Mouse (Mus musculus) embryonic facial prominence, embryonic 12.5 days (tissue): ENCODE measurements around the gene Gm4792. TPM values are rescaled to one million over a fixed set of nuclear protein-coding genes. Genes with fewer than 3 reads are reported as not detected.
A peak's percentile ranks its signal among the peaks of the same experiment; 100 is the strongest.

Experiments used
- ATAC-seq: fragments of 200-750 bp; cut with Nextera tagmentation; 2 replicates; pipeline ENCODE4 v1.8.0; 2017; ENCODE audit not compliant: insufficient number of reproducible peaks, insufficient read depth, low FRiP score, low TSS enrichment
- H3K27ac ChIP-seq: fragments of 300-500 bp; sonication (generic); 2 replicates; pipeline ENCODE4 v1.5.1; 2016; ENCODE audit warnings: mild to moderate bottlenecking
- H3K27me3 ChIP-seq: fragments of 300-500 bp; sonication (generic); 2 replicates; pipeline ENCODE4 v1.6.1; 2016; ENCODE audit warnings: mild to moderate bottlenecking, moderate library complexity
- H3K36me3 ChIP-seq: fragments of 300-500 bp; sonication (generic); 2 replicates; pipeline ENCODE4 v1.6.1; 2016; ENCODE audit warnings: mild to moderate bottlenecking
- H3K4me1 ChIP-seq: fragments of 300-500 bp; sonication (generic); 2 replicates; pipeline ENCODE4 v1.6.1; 2016
- H3K4me2 ChIP-seq: fragments of 300-500 bp; sonication (generic); replicated peaks from 2 replicates; pipeline ENCODE4 v1.6.1; 2016; ENCODE audit warnings: mild to moderate bottlenecking, moderate library complexity
- H3K4me3 ChIP-seq: fragments of 300-500 bp; sonication (generic); 2 replicates; pipeline ENCODE4 v1.5.1; 2016; ENCODE audit warnings: mild to moderate bottlenecking
- H3K9ac ChIP-seq: fragments of 300-500 bp; sonication (generic); 2 replicates; pipeline ENCODE4 v1.6.1; 2016; ENCODE audit warnings: mild to moderate bottlenecking, moderate library complexity
- H3K9me3 ChIP-seq: fragments of 300-500 bp; sonication (generic); 2 replicates; pipeline ENCODE4 v1.6.1; 2016; ENCODE audit warnings: mild to moderate bottlenecking, moderate library complexity
- WGBS: fragments of 180-500 bp; shearing (Covaris S2); methylation state at CpG from one replicate; pipeline ENCODE4 v1.1.7; 2016; 5-methylcytosine and 5-hydroxymethylcytosine counted together
- polyA plus RNA-seq: library from polyadenylated mRNA; unstranded; fragments of >200 nt; fragmentation: Nextera tagmentation; extraction: Ambion mirVana; gene quantifications from 2 replicates; pipeline ENCODE4 v1.2.1, GENCODE M21; 2016

The Gm4792 gene
- polyA plus RNA-seq, 1 experiment from 2014 or later, result not detected

GRCm38 (mm10) chr10:94256518-94256917 lies 42.0 kb downstream of the Gm4792 start:
- Histone ChIP-seq H3K4me2 (no peak overlapping the region), H3K9me3 (no peaks in the 10 kb centered on the region), H3K36me3 (no peaks in the 10 kb centered on the region), H3K4me3 (no peak overlapping the region), H3K9ac (no peak overlapping the region), H3K27me3 (no peaks in the 10 kb centered on the region), H3K27ac (no peak overlapping the region), H3K4me1 (no peaks in the 10 kb centered on the region)
- 87% methylated on average over 4 of the region's 4 CpGs for WGBS
- ATAC-seq, result no peak

- Histone ChIP-seq H3K9me3 (no peaks in the 10 kb centered on the region), H3K9ac (no peak overlapping the region), H3K4me1 (no peaks in the 10 kb centered on the region), H3K4me2 (no peak overlapping the region), H3K27ac (no peak overlapping the region), H3K36me3 (no peaks in the 10 kb centered on the region), H3K4me3 (no peak overlapping the region), H3K27me3 (no peaks in the 10 kb centered on the region)
- 44% methylated on average over 6 of the region's 6 CpGs for WGBS
- ATAC-seq, result no peak
Observed at GRCm38 (mm10) chr10:94255744-94256143, 42.8 kb downstream of the Gm4792 start.

- Histone ChIP-seq H3K4me3 (no peak overlapping the region), H3K9ac (no peak overlapping the region), H3K36me3 (no peaks in the 10 kb centered on the region), H3K4me2 (no peak overlapping the region), H3K4me1 (peaks cover 4% of the 10 kb centered on the region; the same call in 1 of the 2 replicates), H3K27ac (no peak overlapping the region), H3K27me3 (no peaks in the 10 kb centered on the region), H3K9me3 (no peaks in the 10 kb centered on the region)
- WGBS, result 72% methylated on average over 3 of the region's 3 CpGs
- ATAC-seq, result no peak
Observed at GRCm38 (mm10) chr10:94254766-94255165, 43.7 kb downstream of the Gm4792 start.

GRCm38 (mm10) chr10:94253260-94253807 lies 45.2 kb downstream of the Gm4792 start:
- H3K4me1 ChIP-seq, result peaks cover 9% of the 10 kb centered on the region; the same call in 1 of the 2 replicates
- H3K36me3 ChIP-seq, result no peaks in the 10 kb centered on the region
- 73% methylated on average over 17 of the region's 17 CpGs for WGBS
- no peak overlapping the region for H3K4me3 ChIP-seq
- no peak for ATAC-seq
- no peak overlapping the region for H3K4me2 ChIP-seq
- H3K27me3 ChIP-seq, result no peaks in the 10 kb centered on the region
- no peak overlapping the region for H3K27ac ChIP-seq
- no peak overlapping the region for H3K9ac ChIP-seq
- H3K9me3 ChIP-seq, result no peaks in the 10 kb centered on the region

GRCm38 (mm10) chr10:94249575-94250456 lies 48.7 kb downstream of the Gm4792 start:
- H3K27me3 ChIP-seq, result no peaks in the 10 kb centered on the region
- no peaks in the 10 kb centered on the region for H3K36me3 ChIP-seq
- no peak overlapping the region for H3K9ac ChIP-seq
- H3K9me3 ChIP-seq, result no peaks in the 10 kb centered on the region
- peak; percentile 69; the same call in 1 of the 2 replicates for ATAC-seq
- WGBS, result 43% methylated on average over 22 of the region's 22 CpGs
- H3K4me1 ChIP-seq, result peaks cover 9% of the 10 kb centered on the region; the same call in 1 of the 2 replicates
- H3K27ac ChIP-seq, result no peak overlapping the region
- no peak overlapping the region for H3K4me3 ChIP-seq
- H3K4me2 ChIP-seq, result peak overlapping the region; percentile 34

GRCm38 (mm10) chr10:94247748-94248349 lies 50.7 kb downstream of the Gm4792 start:
- H3K4me3 ChIP-seq, result no peak overlapping the region
- no peaks in the 10 kb centered on the region for H3K27me3 ChIP-seq
- H3K9me3 ChIP-seq, result no peaks in the 10 kb centered on the region
- no peak overlapping the region for H3K4me2 ChIP-seq
- H3K36me3 ChIP-seq, result no peaks in the 10 kb centered on the region
- ATAC-seq, result no peak
- WGBS, result 82% methylated on average over 7 of the region's 7 CpGs
- H3K27ac ChIP-seq, result no peak overlapping the region
- H3K9ac ChIP-seq, result no peak overlapping the region
- peaks cover 9% of the 10 kb centered on the region; the same call in 1 of the 2 replicates for H3K4me1 ChIP-seq

Other genes with a start within 250 kb of the Gm4792 start
- 10.3 and 10.9 TPM in 2 replicates for gene Nr2c1, start 150.7 kb downstream of the Gm4792 start, polyA plus RNA-seq
- 402 and 410 TPM in 2 replicates for gene Ndufa12, start 100.0 kb downstream of the Gm4792 start, polyA plus RNA-seq
- gene Tmcc3, start 13.2 kb upstream of the Gm4792 start, polyA plus RNA-seq, result 7.2 and 7.3 TPM in 2 replicates